Mouse (Mus musculus) midbrain, embryonic 12.5 days (tissue): ENCODE measurements around the gene Kitl. TPM values are rescaled to one million over a fixed set of nuclear protein-coding genes. Genes with fewer than 3 reads are reported as not detected.

ENCODE experiments used
- ATAC-seq: fragments of 200-750 bp; cut with Nextera tagmentation; 2 replicates; pipeline ENCODE4 v1.8.0; 2017; ENCODE audit warnings: low read depth, moderate TSS enrichment, moderate library complexity; ENCODE audit not compliant: low FRiP score
- H3K27ac ChIP-seq: fragments of 300-500 bp; sonication (generic); replicated peaks from 2 replicates; pipeline ENCODE4 v1.5.1; 2016; ENCODE audit warnings: mild to moderate bottlenecking
- H3K27me3 ChIP-seq: fragments of 300-500 bp; sonication (generic); 2 replicates; pipeline ENCODE4 v1.6.1; 2016; ENCODE audit warnings: mild to moderate bottlenecking
- H3K36me3 ChIP-seq: fragments of 300-500 bp; sonication (generic); 2 replicates; pipeline ENCODE4 v1.6.1; 2016
- H3K4me1 ChIP-seq: fragments of 300-500 bp; sonication (generic); 2 replicates; pipeline ENCODE4 v1.6.1; 2016
- H3K4me2 ChIP-seq: fragments of 300-500 bp; sonication (generic); replicated peaks from 2 replicates; pipeline ENCODE4 v1.6.1; 2016; ENCODE audit warnings: mild to moderate bottlenecking, moderate library complexity
- H3K4me3 ChIP-seq: fragments of 300-500 bp; sonication (generic); 2 replicates; pipeline ENCODE4 v1.5.1; 2016; ENCODE audit warnings: mild to moderate bottlenecking
- H3K9ac ChIP-seq: fragments of 300-500 bp; sonication (generic); replicated peaks from 2 replicates; pipeline ENCODE4 v1.6.1; 2016; ENCODE audit warnings: mild to moderate bottlenecking, moderate library complexity
- H3K9me3 ChIP-seq: fragments of 300-500 bp; sonication (generic); 2 replicates; pipeline ENCODE4 v1.6.1; 2016; ENCODE audit warnings: mild to moderate bottlenecking
- WGBS: fragments of 180-500 bp; shearing (Covaris S2); methylation state at CpG from one replicate; pipeline ENCODE4 v1.1.7; 2016; 5-methylcytosine and 5-hydroxymethylcytosine counted together
- polyA plus RNA-seq: library from polyadenylated mRNA; unstranded; fragments of >200 nt; fragmentation: Nextera tagmentation; extraction: Ambion mirVana; gene quantifications from 2 replicates; pipeline ENCODE4 v1.2.1, GENCODE M21; 2016

The Kitl gene
- polyA plus RNA-seq, 1 experiment from 2014 or later: 10.6 TPM

GRCm38 (mm10) chr10:100030980-100031516 is 15.6 kb downstream of the Kitl start:
- 0 out of 2 replicates have a peak, but pooled peaks have one; percentile 38 for ATAC-seq
- Histone ChIP-seq H3K4me2 (peak overlapping the region; percentile 31; the same call in 1 of the 2 replicates), H3K36me3 (no peaks in the 10 kb centered on the region), H3K9me3 (no peaks in the 10 kb centered on the region), H3K4me3 (no peak overlapping the region), H3K27ac (no peak overlapping the region), H3K4me1 (peaks cover 11% of the 10 kb centered on the region), H3K27me3 (peaks cover 68% of the 10 kb centered on the region), H3K9ac (no peak overlapping the region)
- WGBS: 68% methylated on average over 12 of the region's 12 CpGs

GRCm38 (mm10) chr10:100031631-100032030 is 16.2 kb downstream of the Kitl start:
- Histone ChIP-seq H3K4me1 (peaks cover 11% of the 10 kb centered on the region), H3K9me3 (no peaks in the 10 kb centered on the region), H3K27ac (no peak overlapping the region), H3K4me3 (no peak overlapping the region), H3K27me3 (peaks cover 65% of the 10 kb centered on the region), H3K36me3 (no peaks in the 10 kb centered on the region), H3K9ac (no peak overlapping the region), H3K4me2 (peak overlapping the region; percentile 31; the same call in 1 of the 2 replicates)
- WGBS: 3% methylated on average over 11 of the region's 11 CpGs
- ATAC-seq: peak; percentile 30; the same call in 1 of the 2 replicates

DNA sequence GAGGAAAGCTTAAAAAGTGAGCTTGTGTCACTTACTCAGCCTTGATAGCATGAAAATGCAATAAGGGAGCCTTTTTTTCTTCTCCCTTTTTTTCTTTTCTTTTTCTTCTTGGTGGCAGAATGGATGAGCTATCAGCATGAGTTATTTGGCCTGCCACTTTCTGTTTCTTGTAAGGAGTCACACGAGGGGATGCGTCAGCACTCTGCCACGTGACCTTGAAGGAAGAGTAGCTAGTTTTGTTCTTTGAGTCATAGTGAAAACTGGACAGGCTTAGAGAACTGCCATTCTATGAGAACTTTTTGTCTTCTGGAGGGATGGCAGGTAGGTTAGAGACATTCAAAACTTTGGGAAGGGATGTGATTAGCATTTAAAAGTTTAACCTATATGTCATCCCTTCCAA is 17.1 kb downstream of the Kitl start:
- 69% methylated on average over 3 of the region's 3 CpGs for WGBS

GRCm38 (mm10) chr10:100036021-100036420 is 20.6 kb downstream of the Kitl start:
- H3K9me3 ChIP-seq: no peaks in the 10 kb centered on the region
- WGBS: 42% methylated on average over 4 of the region's 4 CpGs
- no peak for ATAC-seq
- peaks cover 47% of the 10 kb centered on the region for H3K27me3 ChIP-seq
- no peak overlapping the region for H3K9ac ChIP-seq
- H3K27ac ChIP-seq: no peak overlapping the region
- no peaks in the 10 kb centered on the region for H3K36me3 ChIP-seq
- H3K4me2 ChIP-seq: no peak overlapping the region
- H3K4me3 ChIP-seq: no peak overlapping the region
- peaks cover 14% of the 10 kb centered on the region for H3K4me1 ChIP-seq

More for the DNA sequence above, 17.1 kb downstream of the Kitl start:
- H3K4me1 ChIP-seq: peaks cover 14% of the 10 kb centered on the region
- H3K9ac ChIP-seq: no peak overlapping the region
- no peak overlapping the region for H3K4me3 ChIP-seq
- peaks cover 62% of the 10 kb centered on the region for H3K27me3 ChIP-seq
- no peak overlapping the region for H3K4me2 ChIP-seq
- H3K9me3 ChIP-seq: no peaks in the 10 kb centered on the region
- no peak for ATAC-seq
- no peak overlapping the region for H3K27ac ChIP-seq
- no peaks in the 10 kb centered on the region for H3K36me3 ChIP-seq

DNA sequence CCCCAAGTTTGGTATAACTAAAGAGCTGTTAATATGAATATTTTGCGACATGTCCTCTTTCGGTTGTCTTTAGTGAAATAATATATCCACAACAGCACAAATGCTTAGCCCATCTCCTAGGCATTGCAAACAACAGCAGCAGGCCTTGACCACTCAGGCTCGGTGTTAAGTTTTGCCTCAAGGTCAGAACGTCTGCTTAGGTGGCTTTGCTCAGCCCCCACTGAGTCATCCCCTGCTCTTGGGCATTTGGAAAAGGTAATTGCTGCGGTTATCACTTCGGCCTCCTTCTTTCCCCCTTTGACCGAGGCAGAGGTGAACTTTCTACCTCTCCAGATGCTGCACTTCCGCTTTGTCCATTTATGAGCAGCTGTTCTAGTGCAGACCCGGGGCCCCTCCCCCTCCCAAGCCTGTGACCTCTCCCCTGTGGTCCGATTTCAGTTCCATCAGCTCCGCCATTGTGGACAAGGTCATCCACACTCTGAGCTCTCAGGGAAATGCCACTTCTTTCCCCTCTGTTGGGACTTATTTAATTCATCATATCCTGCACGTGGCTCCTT is 23.0 kb downstream of the Kitl start:
- WGBS: 76% methylated on average over 12 of the region's 12 CpGs
- Histone ChIP-seq H3K4me3 (no peak overlapping the region), H3K4me1 (peaks cover 3% of the 10 kb centered on the region; the same call in 1 of the 2 replicates), H3K27ac (no peak overlapping the region), H3K36me3 (no peaks in the 10 kb centered on the region), H3K9ac (no peak overlapping the region), H3K27me3 (peaks cover 32% of the 10 kb centered on the region), H3K4me2 (no peak overlapping the region), H3K9me3 (no peaks in the 10 kb centered on the region)
- ATAC-seq: no peak

- no peak for ATAC-seq
- H3K27me3 ChIP-seq: peaks cover 32% of the 10 kb centered on the region
- no peaks in the 10 kb centered on the region for H3K36me3 ChIP-seq
Observed at GRCm38 (mm10) chr10:100038994-100039393, 23.6 kb downstream of the Kitl start.

DNA sequence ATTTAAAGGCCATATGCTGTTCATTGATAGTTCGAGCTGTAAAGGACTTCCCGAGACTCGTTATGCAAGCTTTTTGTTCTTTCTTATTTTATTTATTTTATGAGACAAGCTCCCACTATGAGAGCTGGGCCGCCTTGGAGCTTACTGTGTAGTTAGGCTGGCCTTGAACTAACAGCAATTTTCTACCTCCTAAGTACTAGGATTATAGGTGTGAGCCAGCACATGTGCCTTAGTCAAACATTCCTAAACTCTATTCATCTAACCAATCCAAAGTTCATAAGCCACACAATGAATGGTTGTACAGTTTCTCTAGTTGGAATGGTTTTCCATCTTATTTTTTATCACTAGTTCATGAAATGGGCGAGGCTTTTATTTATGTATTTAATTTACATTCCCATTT is 28.3 kb downstream of the Kitl start:
- Histone ChIP-seq H3K4me1 (no peaks in the 10 kb centered on the region), H3K9me3 (no peaks in the 10 kb centered on the region), H3K4me3 (no peak overlapping the region), H3K27me3 (peaks cover 19% of the 10 kb centered on the region), H3K4me2 (no peak overlapping the region), H3K36me3 (no peaks in the 10 kb centered on the region), H3K27ac (no peak overlapping the region), H3K9ac (no peak overlapping the region)
- WGBS: 91% methylated on average over 5 of the region's 5 CpGs
- no peak for ATAC-seq

More at GRCm38 (mm10) chr10:100038994-100039393, 23.6 kb downstream of the Kitl start:
- Histone ChIP-seq H3K9ac (no peak overlapping the region), H3K4me1 (peaks cover 3% of the 10 kb centered on the region; the same call in 1 of the 2 replicates), H3K4me2 (no peak overlapping the region), H3K4me3 (no peak overlapping the region), H3K9me3 (no peaks in the 10 kb centered on the region), H3K27ac (no peak overlapping the region)
- WGBS: 88% methylated on average over 8 of the region's 8 CpGs

GRCm38 (mm10) chr10:100044153-100044552 is 28.7 kb downstream of the Kitl start:
- WGBS: 91% methylated on average over 6 of the region's 6 CpGs
- no peak for ATAC-seq
- H3K36me3 ChIP-seq: no peaks in the 10 kb centered on the region
- H3K4me3 ChIP-seq: no peak overlapping the region
- peaks cover 16% of the 10 kb centered on the region for H3K27me3 ChIP-seq
- H3K4me2 ChIP-seq: no peak overlapping the region
- no peaks in the 10 kb centered on the region for H3K4me1 ChIP-seq
- H3K9me3 ChIP-seq: no peaks in the 10 kb centered on the region
- H3K27ac ChIP-seq: no peak overlapping the region
- no peak overlapping the region for H3K9ac ChIP-seq

DNA sequence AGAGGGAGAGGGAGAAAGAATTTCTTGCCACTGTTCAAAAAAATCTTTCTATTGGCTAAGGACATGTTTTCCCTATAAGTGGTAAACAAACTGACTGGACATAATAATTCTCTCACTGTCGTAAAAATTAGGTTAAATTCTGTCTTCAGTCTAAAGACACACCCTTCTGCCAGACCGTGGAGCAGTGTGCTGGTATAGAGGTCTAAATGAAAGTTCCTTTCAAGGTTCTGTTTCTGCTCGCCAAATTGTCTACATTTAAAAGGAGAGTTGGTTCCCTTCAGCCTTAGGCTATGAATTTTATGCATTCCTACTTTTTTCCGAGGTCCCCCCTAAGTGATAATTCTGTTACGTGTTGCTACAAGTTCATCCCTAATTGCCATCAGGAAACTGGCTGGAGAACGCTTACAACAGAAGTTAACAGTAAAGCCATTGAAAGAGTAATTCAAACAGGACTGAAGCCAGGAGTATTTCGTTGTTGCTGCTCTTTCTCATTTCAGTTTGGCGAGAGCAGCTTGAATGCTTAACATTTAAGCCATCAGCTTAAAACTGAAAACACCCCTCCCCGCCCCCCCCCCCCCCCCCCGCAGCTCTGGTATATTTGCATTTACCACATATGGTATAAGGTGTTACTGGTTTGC is 35.8 kb downstream of the Kitl start:
- Histone ChIP-seq H3K27me3 (no peaks in the 10 kb centered on the region), H3K36me3 (no peaks in the 10 kb centered on the region), H3K9ac (no peak overlapping the region), H3K4me1 (no peaks in the 10 kb centered on the region; the same call in 1 of the 2 replicates), H3K4me2 (no peak overlapping the region), H3K4me3 (no peak overlapping the region), H3K27ac (no peak overlapping the region), H3K9me3 (no peaks in the 10 kb centered on the region)
- ATAC-seq: no peak
- 52% methylated on average over 9 of the region's 10 CpGs for WGBS

DNA sequence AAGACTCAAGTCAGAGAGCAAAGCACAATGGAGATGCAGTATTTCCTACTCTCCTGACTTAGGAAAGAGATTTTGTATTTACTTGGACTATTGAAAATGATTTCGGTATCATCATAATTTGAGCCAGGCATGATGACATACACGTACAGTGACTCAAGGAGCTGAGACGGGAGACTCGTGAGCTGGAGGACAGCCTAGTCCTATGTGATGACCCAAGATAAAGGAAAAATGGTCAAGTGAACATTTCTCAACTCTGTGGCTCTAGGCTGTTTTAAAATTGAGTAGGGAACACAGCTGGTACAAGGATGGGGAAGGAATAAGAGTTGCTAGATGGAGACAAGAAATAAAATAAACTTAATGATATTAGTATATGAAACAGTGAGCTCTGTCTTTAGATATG is 37.0 kb downstream of the Kitl start:
- Histone ChIP-seq H3K4me1 (no peaks in the 10 kb centered on the region; the same call in 1 of the 2 replicates), H3K9ac (no peak overlapping the region), H3K4me2 (no peak overlapping the region), H3K27me3 (no peaks in the 10 kb centered on the region), H3K27ac (no peak overlapping the region), H3K36me3 (no peaks in the 10 kb centered on the region), H3K4me3 (no peak overlapping the region), H3K9me3 (no peaks in the 10 kb centered on the region)
- no peak for ATAC-seq
- WGBS: 95% methylated on average over 4 of the region's 4 CpGs

DNA sequence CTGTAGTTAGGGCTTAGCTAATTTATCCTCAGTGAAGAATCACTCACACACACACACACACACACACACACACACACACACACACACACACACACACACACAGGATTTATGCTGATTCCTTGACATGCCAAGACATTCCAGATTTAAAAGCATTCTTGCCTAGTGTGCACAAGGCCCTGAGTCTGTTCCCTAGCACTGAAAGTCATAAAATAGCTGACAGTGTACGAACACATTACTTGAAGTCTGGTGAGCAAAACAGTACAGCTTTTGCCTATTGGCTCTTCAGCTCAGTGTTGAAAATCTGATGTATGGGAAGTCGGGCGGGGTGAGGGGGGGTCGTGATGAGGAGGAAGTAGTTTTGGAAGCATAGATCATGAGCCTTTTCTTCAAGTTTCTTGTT is 37.5 kb downstream of the Kitl start:
- Histone ChIP-seq H3K9ac (no peak overlapping the region), H3K4me2 (no peak overlapping the region), H3K4me1 (no peaks in the 10 kb centered on the region; the same call in 1 of the 2 replicates), H3K27me3 (no peaks in the 10 kb centered on the region), H3K9me3 (no peaks in the 10 kb centered on the region), H3K27ac (no peak overlapping the region), H3K36me3 (no peaks in the 10 kb centered on the region), H3K4me3 (no peak overlapping the region)
- no peak for ATAC-seq
- WGBS: 88% methylated on average over 4 of the region's 4 CpGs

GRCm38 (mm10) chr10:100054006-100054405 is 38.6 kb downstream of the Kitl start:
- Histone ChIP-seq H3K4me1 (no peaks in the 10 kb centered on the region; the same call in 1 of the 2 replicates), H3K27me3 (no peaks in the 10 kb centered on the region), H3K4me3 (no peak overlapping the region), H3K9ac (no peak overlapping the region), H3K36me3 (no peaks in the 10 kb centered on the region), H3K27ac (no peak overlapping the region), H3K9me3 (no peaks in the 10 kb centered on the region), H3K4me2 (no peak overlapping the region)
- ATAC-seq: no peak
- 89% methylated on average over 3 of the region's 3 CpGs for WGBS
